Mouse (Mus musculus): Measurements from ENCODE around the gene Prmt7. TPM values are rescaled to one million over a fixed set of nuclear protein-coding genes. Genes with fewer than 3 reads are reported as not detected.

The Prmt7 gene
- polyA plus RNA-seq, 1 experiment from 2014 or later: 41.8 TPM

DNA sequence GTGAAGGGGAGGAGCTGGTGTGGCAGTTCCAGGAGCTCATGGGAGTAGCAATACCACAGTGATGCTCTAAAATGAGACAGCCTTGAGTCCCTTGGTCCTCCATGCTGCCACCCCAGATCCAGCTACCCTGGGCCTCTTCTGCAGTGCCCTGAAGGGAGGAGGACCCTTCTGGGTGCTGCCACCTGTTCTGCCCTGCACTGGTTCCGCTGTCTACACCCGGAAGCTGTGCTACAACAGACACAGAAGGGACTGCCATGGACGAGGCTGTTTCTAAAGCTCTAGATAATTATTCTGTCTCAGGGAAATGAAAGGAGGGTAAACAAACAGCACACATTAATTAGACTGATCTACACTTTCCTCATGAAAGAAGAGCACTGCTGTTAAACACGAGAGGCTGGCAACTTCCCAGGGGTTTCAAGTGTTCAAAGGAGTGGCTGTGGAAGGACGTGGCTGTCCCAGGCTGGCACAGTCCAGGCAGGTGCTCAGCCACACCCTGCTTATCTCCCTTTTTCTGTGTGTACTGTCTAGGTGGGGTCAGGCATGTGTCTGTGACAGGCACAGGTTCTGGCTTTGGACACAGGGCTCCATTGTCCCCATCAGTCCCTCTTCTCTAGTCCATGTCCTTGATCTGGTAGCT lies 58.1 kb downstream of the Prmt7 start:
- no peaks in the 10 kb centered on the region for H3K27me3 ChIP-seq (ENCODE audit: control insufficient read depth, insufficient read depth, low read length)
- H3K9ac ChIP-seq (ENCODE audit: low read depth, low read length): no peak overlapping the region
- 64% methylated on average over 5 of the region's 5 CpGs for WGBS (ENCODE audit: insufficient replicate concordance)
- no peak overlapping the region for H3K27ac ChIP-seq (ENCODE audit: low read depth, low read length)
- peaks cover 30% of the 10 kb centered on the region for H3K4me1 ChIP-seq (ENCODE audit: control insufficient read depth, insufficient read depth, low read length)
- ATAC-seq (replicated peaks; ENCODE audit: insufficient number of reproducible peaks, low FRiP score, low TSS enrichment): no peak
- H3K9me3 ChIP-seq (replicated peaks; ENCODE audit: control insufficient read depth, low read length): no peaks in the 10 kb centered on the region
- H3K4me2 ChIP-seq: no peak overlapping the region
- no peaks in the 10 kb centered on the region for H3K36me3 ChIP-seq (ENCODE audit: control insufficient read depth, insufficient read depth, low read length)
- no peak overlapping the region for H3K4me3 ChIP-seq (ENCODE audit: low read depth, low read length)

DNA sequence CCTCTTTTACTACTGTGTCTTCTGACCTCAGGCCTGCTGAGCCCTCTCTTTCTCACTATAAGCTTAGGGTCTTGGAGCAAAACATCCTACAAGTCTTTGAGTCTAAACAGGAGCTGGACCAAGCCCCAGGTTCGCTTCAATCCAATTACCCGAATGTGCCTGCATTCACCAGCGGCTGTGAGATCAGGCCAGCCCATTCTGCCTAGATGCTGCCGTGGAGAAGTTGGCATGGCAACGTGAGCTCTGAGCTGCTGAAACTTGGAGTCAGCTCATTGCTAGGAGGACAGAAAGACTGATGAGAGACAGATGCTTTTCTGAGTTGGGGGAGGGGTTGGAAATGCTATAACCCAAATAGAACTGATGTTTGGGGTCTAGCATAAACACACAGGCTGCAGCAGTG lies 60.1 kb downstream of the Prmt7 start:
- no peaks in the 10 kb centered on the region for H3K36me3 ChIP-seq (ENCODE audit: control insufficient read depth, insufficient read depth, low read length)
- H3K4me1 ChIP-seq (ENCODE audit: control insufficient read depth, insufficient read depth, low read length): peaks cover 30% of the 10 kb centered on the region
- no peak for ATAC-seq (replicated peaks; ENCODE audit: insufficient number of reproducible peaks, low FRiP score, low TSS enrichment)
- H3K27ac ChIP-seq (ENCODE audit: low read depth, low read length): peak overlapping the region; percentile 52
- H3K9me3 ChIP-seq (replicated peaks; ENCODE audit: control insufficient read depth, low read length): no peaks in the 10 kb centered on the region
- no peak overlapping the region for H3K9ac ChIP-seq (ENCODE audit: low read depth, low read length)
- no peak overlapping the region for H3K4me3 ChIP-seq (ENCODE audit: low read depth, low read length)
- WGBS (ENCODE audit: insufficient replicate concordance): 23% methylated on average over 5 of the region's 5 CpGs
- H3K27me3 ChIP-seq (ENCODE audit: control insufficient read depth, insufficient read depth, low read length): no peaks in the 10 kb centered on the region
- H3K4me2 ChIP-seq: no peak overlapping the region

DNA sequence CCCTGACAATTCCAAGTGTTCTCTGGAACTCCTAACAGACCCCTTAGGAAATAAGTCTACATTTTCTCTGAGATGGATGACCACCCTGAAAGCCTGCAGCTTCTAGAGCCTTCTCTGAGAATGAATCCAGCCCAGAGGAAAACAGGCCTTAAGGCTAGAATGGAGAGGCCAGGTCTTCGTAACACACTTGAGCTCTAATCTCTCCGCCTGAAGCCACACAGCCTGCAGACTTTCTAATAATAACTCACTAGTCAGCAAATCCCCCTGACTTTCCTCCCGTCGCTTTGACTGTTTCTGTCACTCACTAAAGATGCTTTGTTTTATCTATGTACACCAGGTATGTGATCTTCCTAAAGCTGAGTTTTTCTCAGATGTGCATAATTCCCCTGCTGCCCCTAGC lies 60.6 kb downstream of the Prmt7 start:
- H3K27me3 ChIP-seq (ENCODE audit: control insufficient read depth, insufficient read depth, low read length): no peaks in the 10 kb centered on the region
- peaks cover 30% of the 10 kb centered on the region for H3K4me1 ChIP-seq (ENCODE audit: control insufficient read depth, insufficient read depth, low read length)
- peak overlapping the region; percentile 16; the same call in 1 of the 2 replicates for H3K4me2 ChIP-seq
- H3K4me3 ChIP-seq (ENCODE audit: low read depth, low read length): no peak overlapping the region
- 15% methylated on average over 4 of the region's 4 CpGs for WGBS (ENCODE audit: insufficient replicate concordance)
- no peaks in the 10 kb centered on the region for H3K9me3 ChIP-seq (replicated peaks; ENCODE audit: control insufficient read depth, low read length)
- no peak overlapping the region for H3K9ac ChIP-seq (ENCODE audit: low read depth, low read length)
- H3K36me3 ChIP-seq (ENCODE audit: control insufficient read depth, insufficient read depth, low read length): no peaks in the 10 kb centered on the region
- peak overlapping the region; percentile 52 for H3K27ac ChIP-seq (ENCODE audit: low read depth, low read length)
- no peak; the same call in 1 of the 2 replicates for ATAC-seq (replicated peaks; ENCODE audit: insufficient number of reproducible peaks, low FRiP score, low TSS enrichment)

DNA sequence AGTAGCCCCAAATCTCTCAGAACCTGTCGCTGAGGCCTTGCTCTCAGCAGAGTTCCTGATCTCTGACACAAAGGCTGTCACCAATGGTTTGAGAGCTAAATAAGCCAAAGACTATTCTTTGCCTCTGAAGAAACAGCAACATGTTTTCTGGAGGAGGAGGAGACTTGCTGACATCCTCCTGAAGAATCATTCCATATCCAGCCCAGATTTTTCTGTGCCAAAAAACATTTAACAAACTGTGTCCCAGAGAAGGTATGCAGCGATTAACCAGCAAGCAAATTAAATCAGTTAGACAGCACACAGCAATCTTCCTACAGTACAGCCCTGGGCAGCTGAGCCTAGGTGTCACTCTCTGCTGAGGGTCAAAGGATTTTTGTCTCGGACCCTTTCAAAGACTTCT lies 62.7 kb downstream of the Prmt7 start:
- no peak for ATAC-seq (replicated peaks; ENCODE audit: insufficient number of reproducible peaks, low FRiP score, low TSS enrichment)
- Histone ChIP-seq H3K36me3 (ENCODE audit: control insufficient read depth, insufficient read depth, low read length) (no peaks in the 10 kb centered on the region), H3K9me3 (replicated peaks; ENCODE audit: control insufficient read depth, low read length) (no peaks in the 10 kb centered on the region), H3K27me3 (ENCODE audit: control insufficient read depth, insufficient read depth, low read length) (no peaks in the 10 kb centered on the region), H3K4me3 (ENCODE audit: low read depth, low read length) (no peak overlapping the region), H3K4me1 (ENCODE audit: control insufficient read depth, insufficient read depth, low read length) (peaks cover 30% of the 10 kb centered on the region), H3K9ac (ENCODE audit: low read depth, low read length) (no peak overlapping the region), H3K4me2 (no peak overlapping the region), H3K27ac (ENCODE audit: low read depth, low read length) (no peak overlapping the region)
- WGBS (ENCODE audit: insufficient replicate concordance): 76% methylated on average over 3 of the region's 3 CpGs

- Histone ChIP-seq H3K27ac (ENCODE audit: low read depth, low read length) (no peak overlapping the region), H3K27me3 (ENCODE audit: control insufficient read depth, insufficient read depth, low read length) (no peaks in the 10 kb centered on the region), H3K9ac (ENCODE audit: low read depth, low read length) (no peak overlapping the region), H3K36me3 (ENCODE audit: control insufficient read depth, insufficient read depth, low read length) (no peaks in the 10 kb centered on the region), H3K4me1 (ENCODE audit: control insufficient read depth, insufficient read depth, low read length) (peaks cover 21% of the 10 kb centered on the region), H3K4me2 (no peak overlapping the region), H3K4me3 (ENCODE audit: low read depth, low read length) (no peak overlapping the region), H3K9me3 (replicated peaks; ENCODE audit: control insufficient read depth, low read length) (no peaks in the 10 kb centered on the region)
- ATAC-seq (replicated peaks; ENCODE audit: insufficient number of reproducible peaks, low FRiP score, low TSS enrichment): no peak
- WGBS (ENCODE audit: insufficient replicate concordance): 81% methylated on average over 5 of the region's 5 CpGs
Measured at GRCm38 (mm10) chr8:106276709-106277317, 66.1 kb downstream of the Prmt7 start.

DNA sequence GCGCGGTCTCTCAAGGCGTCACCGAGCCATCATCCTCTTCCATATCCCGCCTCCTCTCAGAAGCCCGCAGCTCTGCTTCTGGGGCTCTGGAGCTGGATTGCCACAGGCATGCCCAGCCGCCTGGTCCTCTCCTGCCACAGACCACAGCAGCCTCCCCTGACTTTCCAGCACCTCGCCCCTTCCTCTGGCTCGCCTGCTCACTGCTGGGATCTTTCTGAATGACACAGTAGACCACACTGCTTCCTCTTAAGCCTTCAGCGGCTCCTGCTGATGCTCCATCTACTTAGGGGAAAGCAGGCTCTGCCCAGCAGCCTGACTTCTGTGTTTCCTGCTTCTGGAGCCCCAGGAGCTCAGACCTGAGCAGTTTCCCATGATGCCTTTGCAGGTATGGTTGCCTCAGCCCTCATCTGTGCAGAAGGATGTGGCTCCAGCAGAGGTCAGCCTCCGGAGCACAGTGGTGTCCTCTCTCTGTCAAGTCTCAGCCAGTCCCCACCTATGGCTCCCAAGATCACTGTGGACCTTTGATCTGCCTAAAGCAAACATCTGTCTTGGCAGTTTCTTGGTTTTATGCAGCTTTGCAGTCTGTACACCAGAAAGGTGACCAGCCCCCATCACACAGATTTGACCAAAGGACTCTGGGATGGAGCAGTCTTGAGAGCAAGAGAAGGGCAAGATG lies 67.8 kb downstream of the Prmt7 start:
- Histone ChIP-seq H3K27ac (ENCODE audit: low read depth, low read length) (no peak overlapping the region), H3K4me1 (ENCODE audit: control insufficient read depth, insufficient read depth, low read length) (peaks cover 13% of the 10 kb centered on the region), H3K36me3 (ENCODE audit: control insufficient read depth, insufficient read depth, low read length) (no peaks in the 10 kb centered on the region), H3K4me2 (no peak overlapping the region), H3K9ac (ENCODE audit: low read depth, low read length) (no peak overlapping the region), H3K27me3 (ENCODE audit: control insufficient read depth, insufficient read depth, low read length) (no peaks in the 10 kb centered on the region), H3K9me3 (replicated peaks; ENCODE audit: control insufficient read depth, low read length) (no peaks in the 10 kb centered on the region), H3K4me3 (ENCODE audit: low read depth, low read length) (no peak overlapping the region)
- ATAC-seq (replicated peaks; ENCODE audit: insufficient number of reproducible peaks, low FRiP score, low TSS enrichment): no peak
- 78% methylated on average over 11 of the region's 11 CpGs for WGBS (ENCODE audit: insufficient replicate concordance)

GRCm38 (mm10) chr8:106280154-106280553 lies 69.4 kb downstream of the Prmt7 start:
- H3K4me3 ChIP-seq (ENCODE audit: low read depth, low read length): no peak overlapping the region
- no peaks in the 10 kb centered on the region for H3K9me3 ChIP-seq (replicated peaks; ENCODE audit: control insufficient read depth, low read length)
- WGBS (ENCODE audit: insufficient replicate concordance): 25% methylated on average over 5 of the region's 5 CpGs

GRCm38 (mm10) chr8:106280844-106281243 lies 70.1 kb downstream of the Prmt7 start:
- Histone ChIP-seq H3K9me3 (replicated peaks; ENCODE audit: control insufficient read depth, low read length) (no peaks in the 10 kb centered on the region), H3K4me2 (no peak overlapping the region), H3K27me3 (ENCODE audit: control insufficient read depth, insufficient read depth, low read length) (no peaks in the 10 kb centered on the region), H3K27ac (ENCODE audit: low read depth, low read length) (no peak overlapping the region), H3K4me1 (ENCODE audit: control insufficient read depth, insufficient read depth, low read length) (peaks cover 13% of the 10 kb centered on the region), H3K9ac (ENCODE audit: low read depth, low read length) (no peak overlapping the region), H3K36me3 (ENCODE audit: control insufficient read depth, insufficient read depth, low read length) (no peaks in the 10 kb centered on the region), H3K4me3 (ENCODE audit: low read depth, low read length) (no peak overlapping the region)
- 45% methylated on average over 4 of the region's 4 CpGs for WGBS (ENCODE audit: insufficient replicate concordance)
- no peak for ATAC-seq (replicated peaks; ENCODE audit: insufficient number of reproducible peaks, low FRiP score, low TSS enrichment)

More at GRCm38 (mm10) chr8:106280154-106280553, 69.4 kb downstream of the Prmt7 start:
- H3K4me1 ChIP-seq (ENCODE audit: control insufficient read depth, insufficient read depth, low read length): peaks cover 13% of the 10 kb centered on the region
- no peaks in the 10 kb centered on the region for H3K27me3 ChIP-seq (ENCODE audit: control insufficient read depth, insufficient read depth, low read length)
- H3K36me3 ChIP-seq (ENCODE audit: control insufficient read depth, insufficient read depth, low read length): no peaks in the 10 kb centered on the region
- no peak for ATAC-seq (replicated peaks; ENCODE audit: insufficient number of reproducible peaks, low FRiP score, low TSS enrichment)
- H3K27ac ChIP-seq (ENCODE audit: low read depth, low read length): 0 out of 2 replicates have a peak overlapping the region, but pooled peaks have one; percentile 10
- no peak overlapping the region for H3K4me2 ChIP-seq
- H3K9ac ChIP-seq (ENCODE audit: low read depth, low read length): no peak overlapping the region
